7 mouse cellular contexts compared by ENCODE assay signal in genomic region chr4:44664004-44664766, GRCm38 (mm10). TPM values are rescaled to one million over a fixed set of nuclear protein-coding genes. Genes with fewer than 3 reads are reported as not detected.
DNase-seq lines count a peak whose midpoint lies in the region; ATAC-seq and TF ChIP-seq lines count a peak whose summit lies in the region.

No protein-coding gene starts in this region.

- WGBS in lung, embryonic 14.5 days, result under 1% methylated on average over 81 of the region's 81 CpGs
- 2% methylated on average over 81 of the region's 81 CpGs for WGBS in lung, adult 2 months
- WGBS in forebrain, embryonic 11.5 days, result under 1% methylated on average over 81 of the region's 81 CpGs
- WGBS in kidney, embryonic 16.5 days, result under 1% methylated on average over 66 of the region's 81 CpGs
- under 1% methylated on average over 81 of the region's 81 CpGs for WGBS in midbrain, embryonic 15.5 days

- TF ChIP-seq CTCF in lung, embryonic 14.5 days (IDR thresholded peaks at IDR 0.05; ENCODE audit: low read depth), result no peak
- no peak for TF ChIP-seq CTCF in lung, adult 2 months (IDR thresholded peaks at IDR 0.05; ENCODE audit: insufficient read depth, low read length)

- ATAC-seq in lung, embryonic 14.5 days (ENCODE audit: insufficient read depth), result peak; percentile 35; the same call in 1 of the 2 replicates
- ATAC-seq in forebrain, embryonic 11.5 days (replicated peaks; ENCODE audit: low FRiP score), result peak; percentile 63; the same call in 1 of the 2 replicates
- no peak; the same call in 1 of the 2 replicates for ATAC-seq in kidney, embryonic 16.5 days (ENCODE audit: low FRiP score, low TSS enrichment)
- peak; percentile 86 for ATAC-seq in midbrain, embryonic 15.5 days (replicated peaks)
- no peak for ATAC-seq in granulocyte monocyte progenitor cell, adult 5-6 weeks (replicated peaks; ENCODE audit: poor library complexity, severe bottlenecking)

- H3K9me3 ChIP-seq in lung, embryonic 14.5 days (ENCODE audit: low read depth, low read length), result no peaks in the 10 kb centered on the region
- no peaks in the 10 kb centered on the region for H3K9me3 ChIP-seq in forebrain, embryonic 11.5 days (ENCODE audit: control insufficient read depth, low read length)
- H3K9me3 ChIP-seq in kidney, embryonic 16.5 days (ENCODE audit: low read length), result peaks cover 3% of the 10 kb centered on the region; the same call in 1 of the 2 replicates
- H3K9me3 ChIP-seq in midbrain, embryonic 15.5 days, result no peaks in the 10 kb centered on the region

- no peak overlapping the region for H3K27ac ChIP-seq in lung, embryonic 14.5 days (ENCODE audit: low read depth)
- no peak overlapping the region for H3K27ac ChIP-seq in forebrain, embryonic 11.5 days (ENCODE audit: low read depth, low read length)
- no peak overlapping the region for H3K27ac ChIP-seq in kidney, embryonic 16.5 days (ENCODE audit: low read length)
- peak overlapping the region; percentile 62 for H3K27ac ChIP-seq in midbrain, embryonic 15.5 days

- H3K36me3 ChIP-seq in lung, embryonic 14.5 days (ENCODE audit: insufficient read depth), result no peaks in the 10 kb centered on the region
- no peaks in the 10 kb centered on the region for H3K36me3 ChIP-seq in forebrain, embryonic 11.5 days (ENCODE audit: control insufficient read depth, insufficient read depth, low read length)
- no peaks in the 10 kb centered on the region for H3K36me3 ChIP-seq in kidney, embryonic 16.5 days (ENCODE audit: insufficient read depth, low read length)
- no peaks in the 10 kb centered on the region for H3K36me3 ChIP-seq in midbrain, embryonic 15.5 days (replicated peaks)

- no peaks in the 10 kb centered on the region; the same call in 1 of the 2 replicates for H3K4me1 ChIP-seq in lung, embryonic 14.5 days (ENCODE audit: insufficient read depth)
- no peaks in the 10 kb centered on the region for H3K4me1 ChIP-seq in lung, adult 2 months (ENCODE audit: control insufficient read depth, insufficient read depth, low read length)
- peaks cover 9% of the 10 kb centered on the region; the same call in 1 of the 2 replicates for H3K4me1 ChIP-seq in forebrain, embryonic 11.5 days (replicated peaks; ENCODE audit: control insufficient read depth, insufficient read depth, low read length)
- no peaks in the 10 kb centered on the region for H3K4me1 ChIP-seq in kidney, embryonic 16.5 days (ENCODE audit: insufficient read depth, low read length)
- H3K4me1 ChIP-seq in midbrain, embryonic 15.5 days, result peaks cover 15% of the 10 kb centered on the region

- TF ChIP-seq POLR2A in lung, adult 2 months (IDR thresholded peaks at IDR 0.05; ENCODE audit: borderline replicate concordance, extremely low read depth, low read depth, low read length), result no peak

- H3K4me2 ChIP-seq in lung, embryonic 14.5 days, result peak overlapping the region; percentile 94
- peak overlapping the region; percentile 97 for H3K4me2 ChIP-seq in forebrain, embryonic 11.5 days (ENCODE audit: low read depth, low read length, severe bottlenecking)
- peak overlapping the region; percentile 84 for H3K4me2 ChIP-seq in kidney, embryonic 16.5 days (replicated peaks; ENCODE audit: low read depth, low read length)
- H3K4me2 ChIP-seq in midbrain, embryonic 15.5 days, result peak overlapping the region; percentile 98

- peak overlapping the region; percentile 51 for H3K4me3 ChIP-seq in lung, embryonic 14.5 days (ENCODE audit: low read depth, low read length)
- H3K4me3 ChIP-seq in lung, adult 2 months (replicated peaks; ENCODE audit: extremely low read depth, low read depth, low read length), result no peak overlapping the region
- peak overlapping the region; percentile 51 for H3K4me3 ChIP-seq in forebrain, embryonic 11.5 days (ENCODE audit: low read depth, low read length)
- H3K4me3 ChIP-seq in kidney, embryonic 16.5 days (ENCODE audit: low read length), result peak overlapping the region; percentile 51
- peak overlapping the region; percentile 61 for H3K4me3 ChIP-seq in midbrain, embryonic 15.5 days

- peaks cover 39% of the 10 kb centered on the region for H3K27me3 ChIP-seq in lung, embryonic 14.5 days (ENCODE audit: insufficient read depth, low read length)
- peaks cover 48% of the 10 kb centered on the region for H3K27me3 ChIP-seq in forebrain, embryonic 11.5 days (ENCODE audit: control insufficient read depth, insufficient read depth, low read length)
- peaks cover 47% of the 10 kb centered on the region for H3K27me3 ChIP-seq in kidney, embryonic 16.5 days (ENCODE audit: insufficient read depth, low read length)
- peaks cover 50% of the 10 kb centered on the region for H3K27me3 ChIP-seq in midbrain, embryonic 15.5 days (replicated peaks)

- H3K9ac ChIP-seq in lung, embryonic 14.5 days, result peak overlapping the region; percentile 36
- peak overlapping the region; percentile 57 for H3K9ac ChIP-seq in forebrain, embryonic 11.5 days (ENCODE audit: low read length)
- peak overlapping the region; percentile 39 for H3K9ac ChIP-seq in kidney, embryonic 16.5 days (replicated peaks; ENCODE audit: low read length)
- H3K9ac ChIP-seq in midbrain, embryonic 15.5 days, result peak overlapping the region; percentile 65

- DNase-seq in lung, embryonic 14.5 days, result peak; percentile 57
- no peak for DNase-seq in lung, adult 2 months
- peak; percentile 13 for DNase-seq in cerebellum, adult 8-10 months
- peak; percentile 82 for DNase-seq in forebrain, embryonic 11.5 days (ENCODE audit: low spot score)

RNA-seq across cellular contexts. Expression of gene Pax5, which starts 46.1 kb away (rescaled TPM):
- polyA plus RNA-seq in lung, embryonic 14.5 days (2014; fragmentation: Nextera tagmentation; extraction: Ambion mirVana), result not detected in 2 replicates
- 6.1 and 6.7 TPM in 2 replicates for polyA plus RNA-seq in lung, adult 2 months (2012; rRNA removed)
- 0.11 and 0.43 TPM in 2 replicates for polyA plus RNA-seq in forebrain, embryonic 11.5 days (2014; fragmentation: Nextera tagmentation; extraction: Ambion mirVana)
- not detected in 2 replicates for polyA plus RNA-seq in kidney, embryonic 16.5 days (2015; fragmentation: Nextera tagmentation; extraction: Ambion mirVana)
- polyA plus RNA-seq in midbrain, embryonic 15.5 days (2015; fragmentation: Nextera tagmentation; extraction: Ambion mirVana), result 7.8 and 9.1 TPM in 2 replicates
- not detected in 2 replicates for total RNA-seq in granulocyte monocyte progenitor cell, adult 5-6 weeks (2014; fragmentation: Nextera tagmentation)
- not detected in 2 replicates for total RNA-seq in granulocyte monocyte progenitor cell, adult 5-6 weeks (2017)

Comparison
In these comparisons a context has a peak if more than half of its experiments do, and no peak if none do; other contexts are left out.
1. ATAC-seq: peak in lung, embryonic 14.5 days (single experiment), forebrain, embryonic 11.5 days (single experiment) and midbrain, embryonic 15.5 days (single experiment); none in kidney, embryonic 16.5 days (single experiment) and granulocyte monocyte progenitor cell, adult 5-6 weeks (single experiment).
2. Peak in every context shown above with its lines, with median percentiles within 50 percentile points of each other: H3K4me2 ChIP-seq and H3K9ac ChIP-seq.